Mouse (Mus musculus) liver, embryonic 14 days (tissue): ENCODE measurements around the gene Cacna1g. TPM values are rescaled to one million over a fixed set of nuclear protein-coding genes. Genes with fewer than 3 reads are reported as not detected.

Experiments
- polyA plus RNA-seq: library from polyadenylated mRNA; depleted of rRNA; stranded (reverse); fragments of >200 nt; gene quantifications from 2 replicates; pipeline ENCODE4 v1.2.3, GENCODE M21; 2012; rRNA removed

The Cacna1g gene
- 6.3 and 7.3 TPM in 2 replicates for polyA plus RNA-seq

DNA sequence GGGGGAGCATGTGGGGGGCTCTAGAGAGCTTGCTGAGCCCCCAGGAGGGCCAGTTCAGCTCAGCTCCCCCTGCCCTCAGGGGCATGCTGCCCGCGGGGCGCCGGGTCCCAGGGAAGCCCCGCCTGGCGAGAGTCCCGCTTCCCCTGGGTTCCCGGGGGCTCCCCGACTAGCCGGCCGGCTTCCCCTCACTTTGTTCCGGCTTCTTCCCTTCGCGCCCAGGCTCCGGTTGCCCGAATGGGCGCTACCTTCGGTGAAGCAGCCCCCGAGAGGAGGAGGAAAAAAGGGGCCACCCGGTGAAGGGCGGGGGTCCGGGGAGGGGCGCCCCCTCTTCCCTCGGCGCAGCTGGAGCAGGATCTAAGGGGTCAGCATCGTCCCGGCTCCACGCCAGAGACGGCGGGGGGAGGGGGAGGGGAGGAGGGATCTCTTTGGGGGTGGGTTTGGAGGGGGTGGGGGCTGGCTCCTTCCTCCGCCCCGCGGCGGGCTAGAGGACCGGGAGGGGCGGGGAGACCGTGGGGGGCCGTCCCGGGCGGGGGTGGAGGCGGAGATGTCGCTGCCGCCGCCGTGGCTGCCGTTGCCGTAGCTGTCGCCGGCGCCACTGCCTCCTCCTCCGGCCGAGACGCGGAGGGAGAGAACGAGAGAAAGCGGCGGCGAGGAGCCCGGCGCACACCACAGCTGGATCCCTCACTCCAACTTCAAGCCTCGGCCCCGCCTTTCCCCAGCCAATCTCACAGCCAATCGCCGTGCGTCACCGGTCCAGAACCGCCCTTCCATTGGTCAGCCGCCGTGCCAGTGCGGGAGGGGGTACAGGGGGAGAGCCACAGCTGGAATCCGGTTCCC is at the start of gene Cacna1g:
Gene Cacna1g (minus strand): TSS at position 492 of the 837 bp plus-strand sequence.

DNA sequence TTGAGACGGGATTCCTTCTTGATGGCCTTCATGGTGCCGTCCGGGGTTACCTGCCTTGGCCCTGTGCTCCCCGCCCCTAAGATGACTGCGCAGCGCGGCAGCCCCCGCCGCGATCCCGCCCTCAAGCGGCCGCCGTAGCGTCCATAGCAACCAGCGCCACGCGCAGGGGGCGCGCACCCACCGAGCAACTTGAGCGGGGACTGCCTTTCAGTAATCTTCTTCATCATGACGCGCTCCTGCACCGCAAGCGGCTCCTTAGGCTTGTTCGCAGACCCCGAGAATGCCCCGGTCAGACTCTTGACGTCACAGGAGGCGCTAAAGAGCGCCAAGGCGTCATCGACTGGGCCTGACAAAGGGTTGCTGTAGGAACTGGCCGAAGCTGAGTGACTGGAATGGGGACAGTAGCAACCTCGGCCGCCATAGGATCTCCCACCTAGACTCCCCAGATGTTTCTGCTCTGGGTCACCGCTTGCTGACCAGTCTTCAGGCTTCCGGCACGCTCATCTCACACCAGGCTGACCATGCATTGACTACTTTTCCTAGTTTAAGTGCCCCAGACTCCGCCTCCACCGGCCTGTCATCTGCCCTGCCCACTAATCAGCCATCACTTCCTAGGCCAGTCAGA is 47.3 kb upstream of the Cacna1g start, which contains the start of gene Mycbpap:
Gene Mycbpap (minus strand): TSS at position 524 of the 625 bp plus-strand sequence.

DNA sequence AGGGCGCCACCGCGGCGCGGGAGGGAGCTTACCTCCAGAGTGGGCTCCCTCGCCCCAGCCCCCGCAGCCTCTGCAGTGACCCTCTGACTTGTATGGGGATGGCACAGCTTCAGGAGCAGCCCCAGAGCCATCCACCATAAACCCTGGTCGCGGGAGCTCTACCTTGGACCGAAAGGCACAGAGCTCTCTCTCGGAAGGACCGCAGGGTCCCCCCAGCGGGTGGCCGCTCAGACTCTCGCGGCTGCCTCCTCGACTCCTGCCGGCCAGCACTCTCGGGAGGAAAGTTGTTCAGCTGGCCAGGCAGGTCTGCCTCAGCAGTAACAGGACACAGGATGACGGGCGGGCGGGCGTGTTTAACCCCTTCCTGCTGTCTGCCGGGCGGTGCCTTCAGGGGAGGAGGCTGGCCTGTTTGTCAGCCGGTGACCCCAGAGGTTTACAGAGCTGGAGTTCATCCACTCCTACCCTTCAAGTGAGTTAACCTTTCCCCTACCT is 25.7 kb upstream of the Cacna1g start, which contains the start of gene Epn3:
Gene Epn3 (minus strand): TSS at position 314 of the 492 bp plus-strand sequence.

DNA sequence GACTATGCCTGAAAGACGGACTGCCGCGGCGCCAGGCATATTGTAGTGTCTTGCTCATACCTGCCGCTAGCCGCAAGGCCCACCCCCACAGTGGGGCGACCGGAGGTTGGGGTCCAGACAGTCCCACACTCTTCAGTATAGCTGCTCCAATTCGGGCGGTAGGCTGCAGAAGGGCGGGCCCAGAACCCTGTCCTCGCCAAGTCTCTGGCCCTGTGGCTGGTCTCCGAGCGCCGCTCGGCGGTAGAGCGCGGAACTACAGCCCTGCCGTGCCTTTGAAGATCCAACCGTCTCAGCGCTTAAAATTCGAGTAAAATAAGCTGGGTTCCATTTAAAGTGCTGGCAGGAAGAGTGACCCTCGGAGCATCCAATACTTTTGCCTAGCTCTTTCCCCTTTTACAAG is 12.0 kb upstream of the Cacna1g start, which contains the start of gene Spata20:
Gene Spata20 (minus strand): TSS at position 179 of the 400 bp plus-strand sequence.

DNA sequence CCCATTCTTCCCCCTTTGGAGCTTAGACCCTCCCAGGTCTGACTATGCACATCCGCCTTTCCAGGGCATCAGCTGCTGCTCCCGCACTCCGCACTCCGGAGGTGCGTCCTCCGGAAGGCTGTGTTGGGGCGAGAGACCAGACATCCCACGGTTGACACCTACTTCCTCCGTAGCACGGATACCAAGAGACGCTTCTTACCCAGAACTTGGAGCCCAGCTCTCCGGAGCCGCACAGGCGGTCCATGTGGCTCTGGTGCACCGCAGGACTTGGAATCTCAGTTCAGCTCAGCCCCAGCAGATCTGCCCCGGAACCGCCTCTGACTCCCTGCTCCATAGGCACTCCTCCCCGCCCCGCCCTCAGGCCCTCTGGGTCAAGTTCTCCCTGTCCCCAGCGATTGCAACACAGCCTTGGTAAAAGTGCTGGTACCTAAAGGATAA is 81.3 kb downstream of the Cacna1g start, which contains the start of gene Abcc3:
Gene Abcc3 (minus strand): TSS at position 326 of the 438 bp plus-strand sequence.

Other genes with a start within 250 kb of the Cacna1g start
- 0.12 and 0.20 TPM in 2 replicates for gene Wfikkn2, start 228.2 kb downstream of the Cacna1g start, polyA plus RNA-seq
- gene Gm21885, start 192.3 kb downstream of the Cacna1g start, polyA plus RNA-seq, result not detected in 2 replicates
- gene Luc7l3, start 152.2 kb downstream of the Cacna1g start, polyA plus RNA-seq, result 48.2 and 48.8 TPM in 2 replicates
- 10.9 and 13.3 TPM in 2 replicates for gene Ankrd40, start 146.2 kb downstream of the Cacna1g start, polyA plus RNA-seq
- gene Abcc3, start 81.2 kb downstream of the Cacna1g start, polyA plus RNA-seq, result 3.3 and 3.4 TPM in 2 replicates
- not detected in 2 replicates for gene Spata20, start 12.0 kb upstream of the Cacna1g start, polyA plus RNA-seq
- 0.02 and 0.05 TPM in 2 replicates for gene Epn3, start 25.8 kb upstream of the Cacna1g start, polyA plus RNA-seq
- gene Mycbpap, start 47.5 kb upstream of the Cacna1g start, polyA plus RNA-seq, result 0.06 and 0.08 TPM in 2 replicates
- gene Rsad1, start 75.1 kb upstream of the Cacna1g start, polyA plus RNA-seq, result 1.1 and 1.5 TPM in 2 replicates
- 0.02 and 0.06 TPM in 2 replicates for gene Chad, start 90.8 kb upstream of the Cacna1g start, polyA plus RNA-seq
- 3.5 and 4.0 TPM in 2 replicates for gene Acsf2, start 127.7 kb upstream of the Cacna1g start, polyA plus RNA-seq
- gene Lrrc59, start 155.6 kb upstream of the Cacna1g start, polyA plus RNA-seq, result 54.1 and 56.5 TPM in 2 replicates
- gene Mrpl27, start 179.6 kb upstream of the Cacna1g start, polyA plus RNA-seq, result 58.6 and 65.0 TPM in 2 replicates
- gene Eme1, start 179.8 kb upstream of the Cacna1g start, polyA plus RNA-seq, result 14.1 and 15.7 TPM in 2 replicates
- 2.3 and 2.7 TPM in 2 replicates for gene Xylt2, start 203.3 kb upstream of the Cacna1g start, polyA plus RNA-seq
- gene Gm11541, start 230.3 kb upstream of the Cacna1g start, polyA plus RNA-seq, result not detected in 2 replicates